Mouse (Mus musculus) ES-E14 (cell line): ENCODE measurements around the gene Sgms1.

ENCODE experiments used
- HCFC1 ChIP-seq: IDR thresholded peaks from 2 replicates; pipeline ENCODE4 v1.6.1; 2012; ENCODE audit warnings: low read length, inconsistent platforms, borderline replicate concordance; ENCODE audit not compliant: insufficient read depth
- MAFK ChIP-seq: IDR thresholded peaks from 2 replicates; pipeline ENCODE4 v1.6.1; 2014; ENCODE audit warnings: mild to moderate bottlenecking, low read depth, low read length, inconsistent platforms; ENCODE audit not compliant: insufficient read depth

GRCm38 (mm10) chr19:32281917-32282316, 107.6 kb downstream of the Sgms1 start:
- TF ChIP-seq MAFK: no peak
- TF ChIP-seq HCFC1: no peak
